Comparison of ENCODE assay signal across 9 mouse cellular contexts in the genomic region with DNA sequence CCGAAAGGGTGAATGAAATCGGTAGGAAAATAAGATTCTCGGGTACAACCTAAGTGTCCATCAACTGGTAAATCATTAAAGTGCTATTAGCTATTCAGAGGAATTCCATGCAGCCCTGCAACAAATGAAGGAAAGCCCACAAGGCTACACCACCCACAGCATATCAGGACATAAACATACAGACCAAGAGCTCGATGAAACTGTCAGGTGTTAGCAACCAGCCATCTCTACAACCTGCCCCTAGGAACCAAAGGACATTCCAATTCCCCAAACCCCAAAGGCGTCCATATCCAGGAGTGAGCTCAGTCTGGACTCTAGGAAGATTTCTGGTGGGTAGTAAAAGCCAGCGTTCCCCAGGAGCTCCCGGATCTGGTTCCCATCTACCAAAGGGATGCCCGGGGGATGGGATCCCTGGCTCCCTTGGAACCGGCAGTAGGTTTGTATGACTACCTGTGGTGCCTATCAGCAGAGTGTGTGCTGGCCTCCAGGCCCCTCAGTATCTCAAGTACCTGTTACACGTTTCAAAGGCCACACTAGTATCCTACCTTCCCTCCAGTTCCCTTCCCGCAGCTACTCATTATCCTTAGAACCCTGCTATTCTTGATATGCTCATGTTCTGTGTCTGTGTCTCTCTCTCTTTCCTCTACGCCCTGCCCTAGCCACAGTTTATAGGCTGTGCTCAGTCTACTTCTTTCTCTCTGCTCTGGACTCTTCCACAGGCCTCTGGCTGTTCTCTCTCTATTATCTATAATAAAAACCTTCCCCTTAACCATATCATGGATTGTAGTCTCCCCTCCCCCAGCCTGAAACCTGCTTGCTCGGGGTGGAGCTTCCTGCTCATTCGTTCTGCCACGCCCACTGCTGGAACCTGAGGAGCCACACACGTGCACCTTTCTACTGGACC. TPM values are rescaled to one million over a fixed set of nuclear protein-coding genes. Genes with fewer than 3 reads are reported as not detected.
DNase-seq lines count a peak whose midpoint lies in the region; ATAC-seq and TF ChIP-seq lines count a peak whose summit lies in the region.
"Had no signal": no experiment of that assay in that cellular context is flagged by ENCODE, and none has a peak within 500 bp of the region (broad histone marks: within the 10 kb centered on the region; RNA-seq: fewer than 3 reads in every experiment).

No protein-coding gene starts in this region.

- whole genome bisulfite sequencing in lung, embryonic 14.5 days: 31% methylated on average over 14 of the region's 16 CpGs
- WGBS in limb, embryonic 13.5 days: 32% methylated on average over 15 of the region's 16 CpGs
- 34% methylated on average over 15 of the region's 16 CpGs for WGBS in stomach, embryonic 15.5 days

- H3K9me3 ChIP-seq in lung, embryonic 14.5 days (ENCODE audit: low read depth, low read length): no peaks in the 10 kb centered on the region
- H3K9me3 ChIP-seq in limb, embryonic 13.5 days: no peaks in the 10 kb centered on the region
- H3K9me3 ChIP-seq in stomach, embryonic 15.5 days: no peaks in the 10 kb centered on the region

- peaks cover 2% of the 10 kb centered on the region; the same call in 1 of the 2 replicates for H3K4me1 ChIP-seq in lung, embryonic 14.5 days (ENCODE audit: insufficient read depth)
- H3K4me1 ChIP-seq in limb, embryonic 13.5 days: peaks cover 7% of the 10 kb centered on the region
- no peaks in the 10 kb centered on the region for H3K4me1 ChIP-seq in stomach, embryonic 15.5 days

- H3K36me3 ChIP-seq in lung, embryonic 14.5 days (ENCODE audit: insufficient read depth): no peaks in the 10 kb centered on the region
- H3K36me3 ChIP-seq in limb, embryonic 13.5 days: no peaks in the 10 kb centered on the region
- H3K36me3 ChIP-seq in stomach, embryonic 15.5 days: no peaks in the 10 kb centered on the region

- H3K27me3 ChIP-seq in lung, embryonic 14.5 days (ENCODE audit: insufficient read depth, low read length): no peaks in the 10 kb centered on the region
- H3K27me3 ChIP-seq in limb, embryonic 13.5 days: no peaks in the 10 kb centered on the region
- H3K27me3 ChIP-seq in stomach, embryonic 15.5 days (replicated peaks): no peaks in the 10 kb centered on the region

- no peak overlapping the region for H3K9ac ChIP-seq in lung, embryonic 14.5 days
- no peak overlapping the region for H3K9ac ChIP-seq in limb, embryonic 13.5 days
- H3K9ac ChIP-seq in stomach, embryonic 15.5 days: no peak overlapping the region

- TF ChIP-seq CTCF in lung, embryonic 14.5 days (IDR thresholded peaks at IDR 0.05; ENCODE audit: low read depth): no peak

- no peak overlapping the region for H3K4me3 ChIP-seq in lung, embryonic 14.5 days (ENCODE audit: low read depth, low read length)
- H3K4me3 ChIP-seq in limb, embryonic 13.5 days: no peak overlapping the region
- no peak overlapping the region for H3K4me3 ChIP-seq in stomach, embryonic 15.5 days (replicated peaks)

- H3K27ac ChIP-seq in lung, embryonic 14.5 days (ENCODE audit: low read depth): no peak overlapping the region
- no peak overlapping the region for H3K27ac ChIP-seq in limb, embryonic 13.5 days
- peak overlapping the region; percentile 72 for H3K27ac ChIP-seq in stomach, embryonic 15.5 days

- ATAC-seq in lung, embryonic 14.5 days (ENCODE audit: insufficient read depth): no peak
- no peak for ATAC-seq in limb, embryonic 13.5 days (ENCODE audit: low FRiP score, low read depth)
- peak; percentile 80 for ATAC-seq in stomach, embryonic 15.5 days (ENCODE audit: insufficient read depth, low FRiP score, low read depth)
- no peak for ATAC-seq in CD4-positive, CD25-positive, alpha-beta regulatory T cell, adult 4 months

- DNase-seq in embryo, embryonic 9.5 days (ENCODE audit: extremely low spot score): peak; percentile 54
- DNase-seq in embryo, embryonic 10.5 days (ENCODE audit: low spot score): no peak
- DNase-seq in lung, embryonic 14.5 days: no peak
- no peak for DNase-seq in lung, postnatal 25 days (ENCODE audit: low spot score)
- DNase-seq in right cerebral cortex, postnatal 36 days (ENCODE audit: low spot score in 2 of 2): no peak
- DNase-seq: adrenal gland, adult 8-10 months had no signal

- H3K4me2 ChIP-seq in lung, embryonic 14.5 days: peak overlapping the region; percentile 37
- peak overlapping the region; percentile 34; the same call in 1 of the 2 replicates for H3K4me2 ChIP-seq in limb, embryonic 13.5 days (replicated peaks)
- H3K4me2 ChIP-seq in stomach, embryonic 15.5 days: peak overlapping the region; percentile 27

RNA-seq across cellular contexts. Expression of gene Cdc42, which starts 23.4 kb away (rescaled TPM):
- polyA plus RNA-seq in lung, embryonic 14.5 days (2014; fragmentation: Nextera tagmentation; extraction: Ambion mirVana): 690 and 693 TPM in 2 replicates
- 748 and 758 TPM in 2 replicates for polyA plus RNA-seq in limb, embryonic 13.5 days (2015; fragmentation: Nextera tagmentation; extraction: Ambion mirVana)
- polyA plus RNA-seq in stomach, embryonic 15.5 days (2015; fragmentation: Nextera tagmentation; extraction: Ambion mirVana): 670 and 699 TPM in 2 replicates
- polyA plus RNA-seq in CD4-positive, CD25-positive, alpha-beta regulatory T cell, adult 4 months (2017; shearing (Covaris generic)): 100 to 1,000 TPM; 630 to 632 TPM

RNA-seq across cellular contexts. Expression of gene Cela3a, which starts 28.6 kb away (rescaled TPM):
- polyA plus RNA-seq in lung, embryonic 14.5 days (2014; fragmentation: Nextera tagmentation; extraction: Ambion mirVana): not detected in 2 replicates
- polyA plus RNA-seq in limb, embryonic 13.5 days (2015; fragmentation: Nextera tagmentation; extraction: Ambion mirVana): not detected in 2 replicates
- polyA plus RNA-seq in stomach, embryonic 15.5 days (2015; fragmentation: Nextera tagmentation; extraction: Ambion mirVana): 0.26 and 0.36 TPM in 2 replicates
- polyA plus RNA-seq in CD4-positive, CD25-positive, alpha-beta regulatory T cell, adult 4 months (2017; shearing (Covaris generic)): not detected

RNA-seq across cellular contexts. Expression of gene Cela3b, which starts 49.4 kb away (rescaled TPM):
- polyA plus RNA-seq in lung, embryonic 14.5 days (2014; fragmentation: Nextera tagmentation; extraction: Ambion mirVana): not detected in 2 replicates
- 0.15 TPM in 1 of 2 replicates, not detected in the other for polyA plus RNA-seq in limb, embryonic 13.5 days (2015; fragmentation: Nextera tagmentation; extraction: Ambion mirVana)
- polyA plus RNA-seq in stomach, embryonic 15.5 days (2015; fragmentation: Nextera tagmentation; extraction: Ambion mirVana): 232 and 273 TPM in 2 replicates
- polyA plus RNA-seq in CD4-positive, CD25-positive, alpha-beta regulatory T cell, adult 4 months (2017; shearing (Covaris generic)): not detected

Comparison
In these comparisons a context has a peak if more than half of its experiments do, and no peak if none do; other contexts are left out.
1. RNA of gene Cela3b, which starts 49.4 kb away (polyA plus RNA-seq): 232 to 273 TPM in stomach, embryonic 15.5 days; not detected in CD4-positive, CD25-positive, alpha-beta regulatory T cell, adult 4 months, 0.15 TPM in limb, embryonic 13.5 days and not detected in lung, embryonic 14.5 days; every median in the first group is over 100 times any median in the second.
2. Peak in every context shown above with its lines, with median percentiles within 50 percentile points of each other: H3K4me2 ChIP-seq.